Mouse (Mus musculus) telencephalon, adult 2 months (tissue): Measurements from ENCODE around the gene Olfr113.
A peak's percentile ranks its signal among the peaks of the same experiment; 100 is the strongest.
"Not testable (repeated sequence)": the region's sequence is repeated elsewhere in the genome, so short reads cannot be mapped to it uniquely, and the experiment has no call there.

Experiments
- DNase-seq: peaks from one replicate; pipeline ENCODE4 v3.0.0-alpha.2; 2011; ENCODE audit warnings: low read depth, low spot score

Gene Olfr113

DNA sequence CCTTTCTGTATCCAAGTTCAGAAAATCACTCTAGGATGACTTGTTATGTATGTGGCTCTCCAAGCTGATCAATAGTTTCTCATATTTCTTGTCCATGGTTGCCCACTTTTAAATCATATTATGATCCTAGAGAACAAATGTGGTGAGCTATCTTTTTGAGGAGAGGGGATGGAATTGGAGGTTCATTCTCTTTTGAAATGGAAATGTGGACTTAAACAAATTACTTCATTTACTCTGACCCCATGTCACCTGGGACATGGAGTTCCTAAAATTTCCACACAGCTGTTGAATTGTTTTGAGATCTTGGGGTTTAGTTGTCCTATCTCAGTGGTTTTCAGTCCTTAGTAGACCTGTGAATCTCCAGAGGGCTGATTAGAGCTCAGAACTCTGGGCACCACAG lies at the start of gene Olfr113:
Gene Olfr113, minus strand, starts transcription at position 101 of the 400 bp plus-strand sequence.
- no peak for DNase-seq

DNA sequence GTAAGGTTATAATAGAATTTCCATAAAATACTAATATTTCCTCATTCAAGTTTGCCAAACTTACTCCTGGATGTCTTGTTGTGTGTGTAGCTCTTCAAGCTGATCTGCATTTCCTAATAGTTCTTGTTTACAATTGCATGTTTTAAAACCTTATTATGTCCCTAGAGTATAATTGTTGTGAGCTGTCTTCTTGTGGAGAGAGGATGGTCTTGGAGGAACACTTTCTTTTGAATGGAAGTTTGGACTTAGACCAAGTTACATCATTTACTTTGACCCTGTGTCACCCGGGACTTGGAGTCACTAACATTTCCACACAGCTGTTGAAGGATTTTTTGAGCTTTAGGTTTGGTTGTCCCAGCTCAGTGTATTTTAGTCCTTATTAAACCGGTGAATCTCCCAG lies 49.5 kb upstream of the Olfr113 start, which contains the start of the genes Olfr115 and Olfr116:
Gene Olfr115, minus strand, starts transcription at position 101 of the 400 bp plus-strand sequence.
Gene Olfr116, minus strand, starts transcription at position 191 of the 400 bp plus-strand sequence.
- DNase-seq: no peak

DNA sequence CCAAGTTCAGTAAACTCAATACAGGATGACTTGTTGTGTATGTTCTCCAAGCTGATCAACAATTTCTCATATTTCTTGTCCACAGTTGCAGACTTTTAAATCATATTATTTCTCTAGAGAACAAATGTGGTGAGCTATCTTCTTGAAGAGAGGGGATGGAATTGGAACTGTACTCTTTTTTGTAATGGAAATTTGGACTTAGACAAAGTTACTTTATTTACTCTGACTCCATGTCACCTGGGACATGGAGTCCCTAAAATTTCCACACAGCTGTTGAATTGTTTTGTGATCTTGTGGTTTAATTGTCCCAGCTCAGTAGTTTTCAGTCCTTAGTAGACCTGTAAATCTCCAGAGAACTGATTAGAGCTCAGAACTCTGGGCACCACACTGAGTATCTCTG lies 15.2 kb upstream of the Olfr113 start, which contains the start of gene Olfr114:
Gene Olfr114, minus strand, starts transcription at position 101 of the 400 bp plus-strand sequence.
- no peak for DNase-seq

DNA sequence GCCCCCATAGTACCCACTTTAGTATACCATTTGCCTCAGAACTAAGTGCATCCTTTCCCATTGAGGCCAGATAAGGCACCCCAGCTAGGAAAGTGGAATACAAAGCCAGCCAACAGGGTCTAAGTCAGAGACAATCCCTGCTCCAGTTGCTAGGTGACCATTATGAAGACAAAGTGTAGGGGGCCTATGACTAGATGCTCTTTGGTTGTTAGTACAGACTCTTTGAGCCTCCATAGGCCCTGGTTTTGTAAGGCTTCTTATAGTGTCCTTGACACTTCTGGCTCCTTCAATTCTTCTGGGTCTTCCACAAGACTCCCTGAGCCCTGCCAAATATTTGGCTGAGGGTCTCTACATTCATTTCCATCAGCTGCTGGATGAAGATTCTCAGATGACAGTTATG lies 8.1 kb downstream of the Olfr113 start, which contains the start of gene Olfr112:
Gene Olfr112, minus strand, starts transcription at position 101 of the 400 bp plus-strand sequence.
- no peak for DNase-seq

DNA sequence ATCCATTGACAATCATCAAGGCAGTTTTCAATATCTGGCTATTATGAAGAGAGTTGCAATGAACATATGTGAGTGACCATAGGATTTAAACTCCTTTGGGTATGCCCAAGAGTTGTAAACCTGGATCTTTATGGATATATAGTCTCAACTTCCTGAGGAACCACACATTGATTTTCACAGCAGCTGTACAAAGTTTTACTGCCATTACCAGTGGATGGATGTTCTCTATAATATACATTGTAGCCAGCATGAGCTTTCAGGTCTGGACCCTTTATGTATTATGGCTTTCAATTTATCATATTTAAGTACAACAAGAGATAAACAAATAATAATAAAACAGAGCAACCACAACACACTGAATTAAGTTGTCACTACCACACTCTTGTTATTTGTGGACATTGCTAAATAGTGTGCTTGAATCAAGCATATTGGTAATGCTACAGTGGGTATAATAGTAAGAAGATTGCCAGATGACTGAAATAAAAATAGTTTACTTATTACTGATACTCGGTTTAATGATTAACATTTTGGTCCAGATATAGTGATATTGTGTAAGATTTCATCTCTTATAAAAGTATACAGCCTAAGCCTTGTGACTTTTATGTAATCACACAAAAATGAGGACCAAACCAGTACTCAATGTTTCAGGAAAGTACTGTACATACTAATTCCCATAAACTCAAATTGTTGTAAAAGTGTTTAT lies 18.4 kb downstream of the Olfr113 start:
- DNase-seq: no peak

DNA sequence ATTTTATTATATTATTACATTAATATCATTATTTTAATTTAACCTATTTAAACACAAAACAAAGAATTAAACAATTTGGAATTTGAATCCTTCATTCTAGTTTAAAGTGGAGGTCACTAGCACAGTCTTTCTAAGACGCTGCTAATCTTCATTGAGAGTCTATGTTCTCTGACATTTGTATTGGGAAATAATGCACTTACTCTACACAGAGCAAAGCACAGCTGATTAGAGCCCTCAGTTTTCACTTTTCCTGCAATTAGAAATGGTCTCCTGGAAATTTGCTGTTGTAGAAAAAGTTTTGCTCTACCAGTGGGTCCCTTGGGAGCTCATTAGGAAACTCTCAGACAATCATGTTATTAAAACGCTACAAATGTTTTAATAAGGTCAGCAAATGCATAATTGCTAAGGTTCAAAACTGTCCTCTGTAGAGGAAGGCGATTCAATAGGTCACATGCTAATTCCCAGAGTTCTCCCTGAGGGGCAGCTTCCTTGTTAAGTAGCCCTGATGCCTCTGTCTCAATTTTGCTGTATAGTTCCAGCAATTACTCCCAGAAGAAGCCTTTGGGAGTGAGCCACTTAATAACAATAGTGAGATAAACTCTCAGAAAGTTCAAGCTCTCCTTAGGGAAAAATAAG lies 33.5 kb downstream of the Olfr113 start:
- DNase-seq: no peak

DNA sequence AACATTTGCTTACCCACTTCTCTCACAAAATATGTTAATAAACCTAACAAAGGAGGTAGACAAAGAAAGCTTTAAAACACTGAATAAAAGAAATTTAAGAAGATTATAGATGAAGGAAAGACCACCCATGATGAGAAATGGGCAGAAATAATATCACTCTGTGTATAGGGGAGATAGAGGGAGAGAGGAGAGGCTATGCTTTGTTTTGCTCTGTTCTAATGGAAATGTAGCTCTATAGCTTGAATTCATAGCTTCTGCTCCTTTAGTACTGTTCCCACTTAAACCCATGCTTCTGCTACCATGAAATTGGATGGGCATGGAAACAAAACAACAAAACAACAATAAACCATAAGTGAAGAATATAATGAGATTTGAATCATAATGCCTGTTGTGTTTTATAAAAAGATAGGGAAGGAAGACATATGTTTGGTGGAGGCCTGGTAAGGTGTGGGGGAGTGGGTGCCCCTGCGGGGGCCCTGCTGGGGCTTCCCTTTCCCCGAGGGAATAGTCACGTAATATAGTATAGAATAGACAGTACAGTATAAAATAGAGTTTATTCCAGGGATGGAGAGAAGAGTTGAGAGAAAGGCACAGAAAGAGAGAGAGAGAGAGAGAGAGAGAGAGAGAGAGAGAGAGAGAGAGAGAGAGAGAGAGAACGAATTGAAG lies 35.9 kb downstream of the Olfr113 start:
- DNase-seq: no peak

DNA sequence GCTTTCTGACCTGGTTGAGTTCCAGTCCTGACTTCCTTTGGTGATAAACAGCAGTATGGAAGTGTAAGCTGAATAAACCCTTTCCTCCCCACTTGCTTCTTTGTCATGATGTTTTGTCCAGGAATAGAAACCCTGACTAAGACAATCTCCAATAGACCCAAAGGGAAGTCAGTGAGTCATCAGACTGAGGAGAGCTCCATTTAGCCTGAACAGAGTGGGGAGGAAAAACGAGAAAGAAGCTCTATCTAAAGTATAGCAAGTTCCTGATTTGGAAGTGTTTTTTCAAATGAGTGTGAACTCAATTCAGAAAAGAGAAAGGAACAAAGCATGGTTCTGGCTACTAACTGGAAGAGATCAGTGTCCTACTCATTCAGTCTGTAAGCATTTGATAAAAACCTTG lies 39.0 kb downstream of the Olfr113 start:
- DNase-seq: peak; percentile 60

DNA sequence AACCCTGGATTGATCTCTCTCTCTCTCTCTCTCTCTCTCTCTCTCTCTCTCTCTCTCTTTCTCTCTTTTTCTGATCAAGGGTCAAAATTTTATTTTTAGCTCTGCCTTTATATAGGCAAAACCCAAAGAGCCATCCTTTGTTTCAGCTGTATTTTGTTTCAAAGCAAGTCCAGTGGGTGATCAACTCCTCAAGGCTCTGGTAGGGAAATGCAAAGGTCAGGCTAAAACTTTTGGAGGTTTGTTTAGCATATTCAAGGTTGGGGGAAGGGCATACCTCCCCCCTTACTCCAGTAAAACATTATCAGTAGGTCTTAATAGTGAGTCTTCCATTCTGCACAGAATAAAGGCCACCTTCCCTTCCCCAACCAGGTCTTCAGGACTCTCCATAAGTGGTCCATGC lies 42.3 kb downstream of the Olfr113 start:
- no peak for DNase-seq

DNA sequence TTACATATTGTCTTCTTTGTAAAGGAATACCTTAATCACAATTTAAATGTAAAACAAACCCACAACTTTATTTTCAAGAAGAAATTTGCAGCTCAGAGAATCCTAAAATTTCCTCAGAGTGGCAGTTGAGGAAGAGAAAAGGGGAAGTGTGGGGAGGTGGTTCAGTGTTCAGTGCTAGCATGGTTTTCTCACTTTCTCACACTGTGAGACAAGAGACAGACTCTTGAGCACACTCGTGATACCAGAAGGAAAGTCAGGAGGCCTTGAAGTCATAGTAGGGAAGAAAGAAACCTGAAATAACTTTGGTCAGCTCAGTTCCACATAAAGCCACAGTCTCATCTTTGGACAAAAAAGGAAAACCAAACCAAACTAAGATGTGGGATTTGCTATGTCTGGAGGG lies 52.0 kb downstream of the Olfr113 start:
- peak; percentile 26 for DNase-seq

DNA sequence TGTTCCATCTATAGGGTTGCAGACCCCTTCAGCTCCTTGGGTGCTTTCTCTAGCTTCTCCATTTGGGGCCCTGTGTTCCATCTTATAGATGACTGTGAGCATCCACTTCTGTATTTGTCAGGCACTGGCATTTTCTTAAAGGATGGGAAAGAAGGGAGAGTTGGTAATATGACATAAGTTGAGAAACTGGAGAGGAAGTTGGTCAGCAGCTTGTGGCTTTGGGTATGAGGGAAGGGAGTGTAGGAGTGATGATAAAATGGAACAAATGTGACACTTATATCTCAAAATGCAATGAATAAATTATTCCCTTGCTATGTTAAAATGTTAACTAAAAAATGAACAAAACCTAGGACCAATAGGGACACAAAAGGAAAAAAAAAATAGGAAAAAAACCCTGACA lies 52.9 kb downstream of the Olfr113 start:
- not testable (repeated sequence) for DNase-seq
